In genomic region chr2:164385927-164386763, GRCm38 (mm10) we compare ENCODE assay signal across 9 mouse cellular contexts. TPM values are rescaled to one million over a fixed set of nuclear protein-coding genes. Genes with fewer than 3 reads are reported as not detected.
DNase-seq lines count a peak whose midpoint lies in the region; ATAC-seq and TF ChIP-seq lines count a peak whose summit lies in the region.
"Had no signal": no experiment of that assay in that cellular context is flagged by ENCODE, and none has a peak within 500 bp of the region (broad histone marks: within the 10 kb centered on the region; RNA-seq: fewer than 3 reads in every experiment).

No protein-coding gene starts in this region.

- no peak overlapping the region for H3K9ac ChIP-seq in heart, embryonic 16.5 days (ENCODE audit: low read length)
- H3K9ac ChIP-seq in ES-Bruce4 (ENCODE audit: low read depth, poor library complexity, severe bottlenecking): no peak overlapping the region

- H3K36me3 ChIP-seq in heart, embryonic 16.5 days (ENCODE audit: control insufficient read depth, insufficient read depth): no peaks in the 10 kb centered on the region
- H3K36me3 ChIP-seq in ES-Bruce4 (ENCODE audit: control insufficient read depth, insufficient read depth, low read length, poor library complexity, severe bottlenecking): no peaks in the 10 kb centered on the region

- 0 out of 2 replicates have a peak, but pooled peaks cover 2% of the 10 kb centered on the region for H3K4me1 ChIP-seq in heart, embryonic 16.5 days (ENCODE audit: control insufficient read depth, insufficient read depth, low read length)
- H3K4me1 ChIP-seq in ES-Bruce4 (ENCODE audit: control insufficient read depth, insufficient read depth, low read length): peaks cover 2% of the 10 kb centered on the region

- no peak for TF ChIP-seq CTCF in ES-Bruce4 (IDR thresholded peaks at IDR 0.05; ENCODE audit: low read depth, low read length)

- H3K4me3 ChIP-seq in heart, embryonic 16.5 days (ENCODE audit: low read length): no peak overlapping the region
- H3K4me3 ChIP-seq in ES-Bruce4 (ENCODE audit: low read depth, low read length): peak overlapping the region; percentile 24; the same call in 1 of the 2 replicates

- TF ChIP-seq POLR2A in ES-Bruce4 (IDR thresholded peaks at IDR 0.05; ENCODE audit: insufficient read depth, low read length): no peak

- WGBS in heart, embryonic 16.5 days: 19% methylated on average over 18 of the region's 18 CpGs

- intact Hi-C loops in heart, postnatal 10 days (cut with DNase I): loop anchor here (5.0 kb wide), 2 partner anchors 254 to 284 kb away; no protein-coding TSS in a partner anchor
- intact Hi-C loops in left cerebral cortex, postnatal 4 days (cut with DNase I): no loop called here

- no peak for DNase-seq in heart, postnatal 10 days
- DNase-seq in fibroblast of lung, adult 2 months (ENCODE audit: low read depth): peak; percentile 95
- DNase-seq in left cerebral cortex, postnatal 4 days: peak; percentile 84
- peak; percentile 97 for DNase-seq in retina, postnatal 1 day
- DNase-seq in adrenal gland, adult 18-20 months (ENCODE audit: low spot score in 2 of 2): no peak
- no peak for DNase-seq in thymus, postnatal 14 days

- no peak overlapping the region; the same call in 1 of the 2 replicates for H3K4me2 ChIP-seq in heart, embryonic 16.5 days (ENCODE audit: low read depth, low read length)

- ATAC-seq in heart, embryonic 16.5 days (replicated peaks; ENCODE audit: extremely low read depth, insufficient read depth, low FRiP score): peak; percentile 50

- no peaks in the 10 kb centered on the region; the same call in 1 of the 2 replicates for H3K9me3 ChIP-seq in heart, embryonic 16.5 days (replicated peaks; ENCODE audit: control insufficient read depth, low read length)
- H3K9me3 ChIP-seq in ES-Bruce4 (replicated peaks; ENCODE audit: control insufficient read depth, insufficient read depth, low read length, poor library complexity, severe bottlenecking): no peaks in the 10 kb centered on the region

- peaks cover 21% of the 10 kb centered on the region for H3K27me3 ChIP-seq in heart, embryonic 16.5 days (ENCODE audit: control insufficient read depth, insufficient read depth, low read length)
- no peaks in the 10 kb centered on the region for H3K27me3 ChIP-seq in ES-Bruce4 (ENCODE audit: control insufficient read depth, insufficient read depth, low read length, poor library complexity, severe bottlenecking)

- TF ChIP-seq EP300 in ES-Bruce4 (IDR thresholded peaks at IDR 0.05; ENCODE audit: insufficient read depth, low read depth, low read length): no peak

- no peak overlapping the region for H3K27ac ChIP-seq in heart, embryonic 16.5 days (ENCODE audit: low read length)
- no peak overlapping the region for H3K27ac ChIP-seq in ES-Bruce4 (ENCODE audit: insufficient read depth, low read length)

RNA-seq across cellular contexts. Expression of gene Slpi, which starts 2.8 kb away (rescaled TPM):
- 0.60 and 1.4 TPM in 2 replicates for polyA plus RNA-seq in heart, embryonic 16.5 days (2015; fragmentation: Nextera tagmentation; extraction: Ambion mirVana)
- under 1 TPM; 0.45 to 0.77 TPM for total RNA-seq in heart, postnatal 10 days (2021)
- polyA plus RNA-seq in ES-Bruce4 (2011; ENCODE audit: insufficient read depth, insufficient read length, low read depth, missing spikeins): 1.6 and 1.8 TPM in 2 replicates
- total RNA-seq in left cerebral cortex, postnatal 4 days (2021): under 1 TPM in 1 of 2 experiments, not detected in 1; 0.94 TPM
- 10 to 100 TPM; 21.8 to 45.7 TPM for total RNA-seq in adrenal gland, adult 18-20 months (2021)

RNA-seq across cellular contexts. Expression of gene Rbpjl, which starts 16.8 kb away (rescaled TPM):
- polyA plus RNA-seq in heart, embryonic 16.5 days (2015; fragmentation: Nextera tagmentation; extraction: Ambion mirVana): 0.49 and 1.7 TPM in 2 replicates
- total RNA-seq in heart, postnatal 10 days (2021): not detected
- not detected in 2 replicates for polyA plus RNA-seq in ES-Bruce4 (2011; ENCODE audit: insufficient read depth, insufficient read length, low read depth, missing spikeins)
- total RNA-seq in left cerebral cortex, postnatal 4 days (2021): under 1 TPM; 0.24 to 0.40 TPM
- not detected for total RNA-seq in adrenal gland, adult 18-20 months (2021)
- total RNA-seq: hematopoietic stem cell, adult 5-6 weeks had no signal

RNA-seq across cellular contexts. Expression of gene Matn4, which starts 18.8 kb away (rescaled TPM):
- polyA plus RNA-seq in heart, embryonic 16.5 days (2015; fragmentation: Nextera tagmentation; extraction: Ambion mirVana): 7.2 and 8.9 TPM in 2 replicates
- total RNA-seq in heart, postnatal 10 days (2021): 1 to 10 TPM; 1.2 to 2.3 TPM
- polyA plus RNA-seq in ES-Bruce4 (2011; ENCODE audit: insufficient read depth, insufficient read length, low read depth, missing spikeins): 0.93 and 1.7 TPM in 2 replicates
- 1 to 10 TPM; 9.6 to 9.8 TPM for total RNA-seq in left cerebral cortex, postnatal 4 days (2021)
- 1 to 10 TPM in 1 of 2 experiments, under 1 TPM in 1; 0.76 to 1.7 TPM for total RNA-seq in adrenal gland, adult 18-20 months (2021)
- total RNA-seq: hematopoietic stem cell, adult 5-6 weeks had no signal

RNA-seq across cellular contexts. Expression of gene Svs5, which starts 53.6 kb away (rescaled TPM):
- not detected in 2 replicates for polyA plus RNA-seq in heart, embryonic 16.5 days (2015; fragmentation: Nextera tagmentation; extraction: Ambion mirVana)
- not detected for total RNA-seq in heart, postnatal 10 days (2021)
- not detected in 2 replicates for polyA plus RNA-seq in ES-Bruce4 (2011; ENCODE audit: insufficient read depth, insufficient read length, low read depth, missing spikeins)
- not detected for total RNA-seq in left cerebral cortex, postnatal 4 days (2021)
- total RNA-seq in adrenal gland, adult 18-20 months (2021): 1 to 10 TPM; 1.6 to 3.7 TPM
- total RNA-seq: hematopoietic stem cell, adult 5-6 weeks had no signal

RNA-seq across cellular contexts. Expression of gene Sdc4, which starts 57.5 kb away (rescaled TPM):
- 48.0 and 61.1 TPM in 2 replicates for polyA plus RNA-seq in heart, embryonic 16.5 days (2015; fragmentation: Nextera tagmentation; extraction: Ambion mirVana)
- 10 to 100 TPM; 24.3 to 39.3 TPM for total RNA-seq in heart, postnatal 10 days (2021)
- polyA plus RNA-seq in ES-Bruce4 (2011; ENCODE audit: insufficient read depth, insufficient read length, low read depth, missing spikeins): 212 and 213 TPM in 2 replicates
- 10 to 100 TPM in 1 of 2 experiments, 1 to 10 TPM in 1; 9.6 to 12.6 TPM for total RNA-seq in left cerebral cortex, postnatal 4 days (2021)
- total RNA-seq in adrenal gland, adult 18-20 months (2021): 100 to 1,000 TPM; 133 to 150 TPM

Comparison
In these comparisons a context has a peak if more than half of its experiments do, and no peak if none do; other contexts are left out.
1. DNase-seq: peak in fibroblast of lung, adult 2 months (single experiment), left cerebral cortex, postnatal 4 days (single experiment) and retina, postnatal 1 day (single experiment); none in heart, postnatal 10 days (0 of 2), adrenal gland, adult 18-20 months (0 of 2) and thymus, postnatal 14 days (single experiment).
2. RNA of gene Slpi, which starts 2.8 kb away (total RNA-seq): 21.8 to 45.7 TPM in adrenal gland, adult 18-20 months; 0.94 TPM in left cerebral cortex, postnatal 4 days and 0.45 to 0.77 TPM in heart, postnatal 10 days; every median in the first group is over 10 times any median in the second.